Mouse (Mus musculus) limb, embryonic 10.5 days (tissue): ENCODE data around the gene Yeats2. TPM values are rescaled to one million over a fixed set of nuclear protein-coding genes. Genes with fewer than 3 reads are reported as not detected.
"Not testable (repeated sequence)": the region's sequence is repeated elsewhere in the genome, so short reads cannot be mapped to it uniquely, and the experiment has no call there.

Experiments
- DNase-seq: peaks from one replicate; pipeline ENCODE4 v3.0.0-alpha.2; 2017; ENCODE audit warnings: low spot score
- H3K27ac ChIP-seq: fragments of 300-500 bp; sonication (generic); 2 replicates; pipeline ENCODE4 v1.5.1; 2016; ENCODE audit warnings: mild to moderate bottlenecking
- H3K27me3 ChIP-seq: fragments of 300-500 bp; sonication (generic); 2 replicates; pipeline ENCODE4 v1.6.1; 2016; ENCODE audit warnings: low read depth, mild to moderate bottlenecking; ENCODE audit not compliant: poor library complexity, severe bottlenecking
- H3K36me3 ChIP-seq: fragments of 300-500 bp; sonication (generic); 2 replicates; pipeline ENCODE4 v1.6.1; 2016; ENCODE audit warnings: mild to moderate bottlenecking, moderate library complexity
- H3K4me1 ChIP-seq: fragments of 300-500 bp; sonication (generic); 2 replicates; pipeline ENCODE4 v1.6.1; 2016
- H3K4me3 ChIP-seq: fragments of 300-500 bp; sonication (generic); 2 replicates; pipeline ENCODE4 v1.5.1; 2016; ENCODE audit warnings: mild to moderate bottlenecking, moderate library complexity
- H3K9me3 ChIP-seq: fragments of 300-500 bp; sonication (generic); replicated peaks from 2 replicates; pipeline ENCODE4 v1.6.1; 2016; ENCODE audit warnings: mild to moderate bottlenecking
- WGBS: fragments of 180-500 bp; shearing (Covaris S2); methylation state at CpG from one replicate; pipeline ENCODE4 v1.1.7; 2016; 5-methylcytosine and 5-hydroxymethylcytosine counted together
- polyA plus RNA-seq: library from polyadenylated mRNA; unstranded; fragments of >200 nt; fragmentation: Nextera tagmentation; extraction: Ambion mirVana; gene quantifications from 2 replicates; pipeline ENCODE4 v1.2.1, GENCODE M21; 2016

The Yeats2 gene
- polyA plus RNA-seq: 52.3 and 59.2 TPM in 2 replicates

DNA sequence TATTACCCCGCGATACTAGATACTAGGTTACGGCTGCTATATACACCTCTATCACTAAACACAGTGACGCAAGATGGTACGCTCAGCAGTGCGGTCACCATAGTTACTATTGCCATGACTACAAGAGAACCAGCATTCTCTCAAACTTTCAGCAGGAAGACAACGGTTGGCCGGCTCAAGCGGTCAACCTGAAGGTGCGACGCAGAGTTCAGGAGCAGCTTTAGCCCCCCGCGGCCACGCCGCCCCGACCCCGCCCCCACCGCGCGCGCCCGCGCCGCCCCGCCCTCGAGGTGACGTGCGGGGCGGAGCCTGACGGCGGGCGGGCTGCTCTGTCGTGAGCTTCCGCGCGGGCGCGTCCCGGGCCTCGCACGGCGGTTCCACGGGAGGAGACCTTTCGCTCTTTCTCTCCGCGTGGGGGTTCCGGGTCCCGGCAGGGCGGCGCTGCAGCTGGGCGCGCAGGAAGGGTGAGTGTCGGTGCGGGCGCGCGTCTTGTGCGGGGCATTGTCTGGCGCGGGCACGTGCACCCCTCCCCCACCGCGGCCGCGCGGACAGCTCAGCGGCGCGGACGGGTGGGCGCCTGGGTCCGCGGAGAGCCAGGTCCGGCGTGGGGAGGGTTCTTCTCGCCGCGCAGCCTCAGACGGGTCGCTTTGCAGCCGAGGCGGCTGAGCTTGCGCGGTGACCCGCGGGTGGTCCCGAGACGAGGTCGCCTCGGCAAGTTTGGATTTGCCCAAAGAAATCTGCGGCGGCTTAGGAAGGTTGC is at the start of gene Yeats2:
TSS of gene Yeats2 (plus strand) at position 292 of the 760 bp plus-strand sequence.
- peak within 1 kb of the TSS; percentile 99 for H3K27ac ChIP-seq
- 1% methylated on average over 91 of the region's 92 CpGs for WGBS

DNA sequence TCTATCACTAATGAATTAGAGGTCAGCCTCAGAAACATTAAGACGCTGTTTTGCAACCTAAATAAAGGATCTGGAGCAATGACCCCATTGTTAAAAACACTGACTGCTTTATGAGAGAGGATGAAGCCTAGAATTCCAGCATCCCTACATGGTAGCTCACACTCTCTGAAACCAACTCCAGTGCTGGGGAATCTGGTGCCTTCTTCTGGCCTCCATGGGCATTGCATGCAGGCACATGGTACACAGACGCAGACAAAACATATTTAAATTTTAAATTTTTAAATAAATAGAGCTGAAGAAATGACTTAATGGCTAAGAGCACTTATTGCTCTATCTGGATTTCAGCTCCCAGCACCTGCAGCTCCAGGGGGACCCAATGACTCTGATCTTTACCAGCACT is 44.9 kb upstream of the Yeats2 start:
- Histone ChIP-seq H3K36me3 (peaks cover 11% of the 10 kb centered on the region; the same call in 1 of the 2 replicates), H3K27ac (no peak overlapping the region), H3K4me3 (no peak overlapping the region), H3K9me3 (no peaks in the 10 kb centered on the region), H3K27me3 (no peaks in the 10 kb centered on the region), H3K4me1 (no peaks in the 10 kb centered on the region; the same call in 1 of the 2 replicates)
- WGBS: 78% methylated on average over 2 of the region's 2 CpGs
- no peak for DNase-seq

More for the DNA sequence above, at the start of gene Yeats2:
- H3K9me3 ChIP-seq: no peaks in the 10 kb centered on the region
- peak; percentile 92 for DNase-seq
- H3K27me3 ChIP-seq: no peaks in the 10 kb centered on the region
- peaks cover 13% of the 10 kb centered on the region for H3K4me1 ChIP-seq
- peak within 1 kb of the TSS; percentile 90 for H3K4me3 ChIP-seq
- peaks cover 36% of the 10 kb centered on the region for H3K36me3 ChIP-seq

DNA sequence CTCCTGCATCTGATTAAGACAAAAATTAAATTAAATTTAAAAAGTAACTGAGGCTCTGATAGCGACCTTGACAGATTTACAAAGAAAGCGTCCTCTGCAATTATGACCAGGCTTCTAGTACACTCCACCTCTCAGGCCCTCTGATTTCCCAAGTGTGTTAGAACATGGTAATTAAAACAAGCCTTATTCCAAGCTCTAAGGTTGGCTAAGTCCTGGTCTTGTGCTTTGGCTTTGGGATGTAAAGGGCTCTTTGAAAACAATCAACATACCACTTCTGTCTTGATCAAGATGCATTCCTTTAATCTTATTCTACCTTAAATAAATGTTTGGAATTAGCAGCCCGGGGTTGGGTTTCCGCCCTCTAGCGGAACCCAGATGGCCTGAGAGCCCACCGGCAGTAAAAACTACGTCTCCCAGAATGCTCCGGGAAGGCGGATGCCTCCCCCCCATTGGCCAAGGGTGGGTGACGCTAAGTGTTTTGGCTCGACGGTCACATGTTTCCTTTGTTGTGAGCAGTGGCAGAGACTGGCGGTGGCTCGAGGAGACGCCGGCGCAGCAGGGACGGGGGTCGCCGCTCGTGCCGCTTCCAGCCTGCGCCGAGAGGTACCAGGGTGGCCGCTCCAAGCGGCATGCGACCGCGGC is 43.7 kb upstream of the Yeats2 start, which contains the start of gene Klhl24:
TSS of gene Klhl24 (plus strand) at position 474 of the 642 bp plus-strand sequence.
- no peaks in the 10 kb centered on the region for H3K27me3 ChIP-seq
- under 1% methylated on average over 29 of the region's 29 CpGs for whole genome bisulfite sequencing

DNA sequence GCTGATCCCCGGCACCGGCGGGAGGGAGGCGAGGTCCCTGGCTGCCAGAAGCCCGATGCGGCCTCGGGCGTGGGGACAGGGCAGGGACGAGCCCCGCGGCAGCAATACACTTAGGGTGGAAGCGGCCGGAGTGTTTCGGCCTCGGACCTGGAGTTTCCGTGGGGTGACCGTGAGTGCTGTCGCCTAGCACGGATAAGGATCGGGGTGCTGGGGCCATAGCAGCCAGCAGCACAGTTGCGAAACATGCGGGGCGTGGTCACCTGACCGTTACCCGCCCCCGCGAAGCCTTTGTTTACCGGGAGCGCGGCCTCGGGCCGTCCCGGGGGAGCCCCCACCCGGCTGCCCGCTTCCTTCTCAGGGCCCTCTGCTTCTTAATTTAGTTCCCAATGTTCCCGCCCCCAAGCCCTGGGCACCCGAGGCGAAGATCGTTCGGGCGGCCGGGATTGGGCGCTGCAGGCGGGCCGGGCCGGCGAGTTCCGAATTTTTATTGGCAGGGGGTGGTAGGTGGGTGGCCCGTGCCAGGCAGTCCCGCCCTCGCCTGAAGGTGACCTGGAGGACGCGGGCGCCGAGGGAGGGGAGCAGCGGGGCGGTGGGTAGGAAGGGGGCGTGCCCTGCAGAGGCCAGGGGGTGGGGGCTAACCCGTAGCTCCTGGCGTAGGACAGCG is 43.0 kb upstream of the Yeats2 start:
- Histone ChIP-seq H3K36me3 (peaks cover 22% of the 10 kb centered on the region), H3K27ac (peak overlapping the region; percentile 98), H3K4me1 (no peaks in the 10 kb centered on the region; the same call in 1 of the 2 replicates), H3K4me3 (peak overlapping the region; percentile 95), H3K27me3 (no peaks in the 10 kb centered on the region), H3K9me3 (no peaks in the 10 kb centered on the region)
- under 1% methylated on average over 61 of the region's 61 CpGs for WGBS
- DNase-seq: peak; percentile 94

More for the DNA sequence above, 43.7 kb upstream of the Yeats2 start, which contains the start of gene Klhl24:
- Histone ChIP-seq H3K27ac (peak within 1 kb of the TSS; percentile 98), H3K9me3 (no peaks in the 10 kb centered on the region), H3K4me1 (no peaks in the 10 kb centered on the region; the same call in 1 of the 2 replicates), H3K4me3 (peak within 1 kb of the TSS; percentile 95), H3K36me3 (peaks cover 15% of the 10 kb centered on the region; the same call in 1 of the 2 replicates)
- peak; percentile 89 for DNase-seq

DNA sequence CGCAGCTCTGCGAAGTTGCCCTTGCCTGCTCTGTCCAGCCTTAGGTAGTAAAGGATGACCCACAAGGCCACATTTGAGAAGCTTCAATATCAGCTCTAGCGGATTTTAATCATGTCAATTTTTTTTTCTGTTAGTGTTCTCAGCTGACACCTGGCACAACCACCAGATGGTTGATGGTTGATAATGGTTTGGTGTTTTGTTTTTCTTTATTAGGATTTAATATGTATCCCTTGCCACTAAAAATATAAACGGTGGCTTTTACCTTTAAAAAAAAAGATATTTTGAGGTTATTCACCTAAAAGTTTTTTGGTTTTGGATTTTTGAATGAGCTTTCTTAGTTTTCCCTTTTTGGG is 42.5 kb upstream of the Yeats2 start:
- Histone ChIP-seq H3K27me3 (no peaks in the 10 kb centered on the region), H3K4me1 (no peaks in the 10 kb centered on the region; the same call in 1 of the 2 replicates), H3K4me3 (peak overlapping the region; percentile 95), H3K36me3 (peaks cover 27% of the 10 kb centered on the region), H3K27ac (peak overlapping the region; percentile 98), H3K9me3 (peaks cover 2% of the 10 kb centered on the region; the same call in 1 of the 2 replicates)
- no peak for DNase-seq
- 8% methylated on average over 4 of the region's 4 CpGs for WGBS

DNA sequence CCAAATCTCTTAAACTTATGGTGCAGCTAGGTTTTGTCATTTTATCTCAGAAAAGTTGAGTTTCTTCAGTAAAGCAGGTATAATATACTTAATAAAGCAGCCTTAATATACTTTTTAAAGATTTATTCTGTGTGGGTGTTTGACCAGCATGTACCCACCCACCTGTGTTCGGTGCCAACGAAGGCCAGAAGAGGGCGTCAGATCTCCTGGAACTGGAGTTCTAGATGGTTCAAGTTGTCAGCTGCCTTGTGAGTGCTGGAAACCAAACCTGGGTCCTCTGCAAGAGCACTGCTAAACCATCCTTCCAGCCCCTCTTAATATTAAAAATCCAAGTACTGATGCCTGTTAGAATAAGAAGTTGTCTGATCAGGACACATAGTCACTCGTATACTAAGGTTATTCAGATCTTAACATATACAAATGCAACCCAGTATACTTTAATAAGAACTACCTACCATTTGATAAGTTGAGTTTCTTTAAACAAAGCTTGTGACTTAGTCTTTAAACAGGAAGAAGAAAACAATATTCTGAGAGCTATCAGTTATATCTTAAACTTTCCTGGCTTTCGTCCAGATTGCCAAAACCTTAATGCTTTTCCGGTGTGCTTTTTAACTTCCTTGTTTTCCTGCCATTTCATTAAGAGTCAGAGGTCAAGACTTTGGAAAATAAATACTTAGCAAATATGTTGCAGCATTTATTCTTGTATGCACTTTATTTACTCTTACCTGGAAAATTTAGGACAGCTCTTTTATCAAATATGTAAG is 41.8 kb upstream of the Yeats2 start:
- H3K27me3 ChIP-seq: no peaks in the 10 kb centered on the region
- H3K9me3 ChIP-seq: peaks cover 8% of the 10 kb centered on the region; the same call in 1 of the 2 replicates
- H3K27ac ChIP-seq: no peak overlapping the region
- DNase-seq: no peak
- no peak overlapping the region for H3K4me3 ChIP-seq
- peaks cover 34% of the 10 kb centered on the region for H3K36me3 ChIP-seq
- H3K4me1 ChIP-seq: no peaks in the 10 kb centered on the region; the same call in 1 of the 2 replicates
- WGBS: 97% methylated on average over 6 of the region's 6 CpGs

DNA sequence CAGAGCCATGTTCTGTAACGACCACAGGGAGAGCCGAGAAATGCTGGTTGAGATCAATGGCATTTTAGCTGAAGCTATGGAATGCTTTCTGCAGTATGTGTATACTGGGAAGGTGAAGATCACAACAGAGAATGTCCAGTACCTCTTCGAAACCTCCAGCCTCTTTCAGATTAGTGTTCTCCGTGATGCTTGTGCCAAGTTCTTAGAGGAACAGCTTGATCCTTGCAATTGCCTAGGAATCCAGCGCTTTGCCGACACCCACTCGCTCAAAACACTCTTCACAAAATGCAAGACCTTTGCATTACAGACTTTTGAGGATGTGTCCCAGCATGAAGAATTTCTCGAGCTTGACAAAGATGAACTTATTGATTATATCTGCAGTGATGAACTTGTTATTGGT is 33.9 kb upstream of the Yeats2 start:
- H3K9me3 ChIP-seq: peaks cover 11% of the 10 kb centered on the region
- no peak overlapping the region for H3K27ac ChIP-seq
- no peaks in the 10 kb centered on the region for H3K4me1 ChIP-seq
- H3K4me3 ChIP-seq: no peak overlapping the region
- 95% methylated on average over 8 of the region's 8 CpGs for WGBS
- DNase-seq: no peak
- H3K36me3 ChIP-seq: peaks cover 94% of the 10 kb centered on the region
- no peaks in the 10 kb centered on the region for H3K27me3 ChIP-seq

DNA sequence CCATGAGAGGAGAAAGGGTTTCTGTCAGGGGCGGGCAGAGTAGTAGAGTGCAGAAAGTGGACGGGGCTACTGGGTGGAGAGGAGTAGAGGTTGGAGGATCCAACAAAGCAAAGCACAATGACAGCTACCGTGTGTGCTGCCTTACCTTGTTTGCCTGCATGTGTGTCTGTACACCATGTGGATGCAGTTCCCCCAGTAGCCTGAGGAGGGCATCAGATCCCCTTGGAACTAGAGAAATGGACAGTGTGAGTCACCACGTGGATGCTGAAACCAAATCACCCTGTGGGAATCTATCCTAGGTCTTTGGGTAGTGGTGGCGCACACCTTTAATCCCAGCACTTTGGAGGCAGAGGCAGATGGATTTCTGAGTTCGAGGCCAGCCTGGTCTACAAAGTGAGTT is 31.9 kb upstream of the Yeats2 start:
- Histone ChIP-seq H3K9me3 (peaks cover 4% of the 10 kb centered on the region; the same call in 1 of the 2 replicates), H3K27me3 (no peaks in the 10 kb centered on the region), H3K36me3 (peaks cover 86% of the 10 kb centered on the region), H3K4me3 (no peak overlapping the region), H3K27ac (no peak overlapping the region), H3K4me1 (no peaks in the 10 kb centered on the region)
- 92% methylated on average over 6 of the region's 6 CpGs for WGBS
- no peak for DNase-seq

DNA sequence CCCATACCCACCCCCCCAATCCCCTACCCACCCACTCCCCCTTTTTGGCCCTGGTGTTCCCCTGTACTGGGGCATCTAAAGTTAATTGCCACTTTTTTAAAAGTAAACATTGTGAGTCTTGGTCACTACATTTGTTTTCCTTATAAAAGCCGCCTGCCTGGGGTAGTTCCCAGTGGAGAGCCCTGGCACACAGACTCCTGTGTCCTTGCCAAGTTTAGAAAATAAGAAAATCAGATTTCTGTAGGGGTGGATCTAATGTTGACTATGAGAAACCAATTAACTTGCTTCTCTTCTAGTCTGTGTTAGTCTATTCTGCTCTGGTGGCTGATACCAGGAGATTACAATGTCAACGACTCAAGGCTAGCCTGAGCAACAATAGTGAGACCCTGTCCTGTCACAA is 28.2 kb upstream of the Yeats2 start:
- Histone ChIP-seq H3K4me1 (no peaks in the 10 kb centered on the region), H3K36me3 (peaks cover 79% of the 10 kb centered on the region), H3K4me3 (no peak overlapping the region), H3K9me3 (peaks cover 2% of the 10 kb centered on the region; the same call in 1 of the 2 replicates), H3K27ac (no peak overlapping the region), H3K27me3 (no peaks in the 10 kb centered on the region)
- 93% methylated on average over 2 of the region's 2 CpGs for WGBS
- no peak for DNase-seq

DNA sequence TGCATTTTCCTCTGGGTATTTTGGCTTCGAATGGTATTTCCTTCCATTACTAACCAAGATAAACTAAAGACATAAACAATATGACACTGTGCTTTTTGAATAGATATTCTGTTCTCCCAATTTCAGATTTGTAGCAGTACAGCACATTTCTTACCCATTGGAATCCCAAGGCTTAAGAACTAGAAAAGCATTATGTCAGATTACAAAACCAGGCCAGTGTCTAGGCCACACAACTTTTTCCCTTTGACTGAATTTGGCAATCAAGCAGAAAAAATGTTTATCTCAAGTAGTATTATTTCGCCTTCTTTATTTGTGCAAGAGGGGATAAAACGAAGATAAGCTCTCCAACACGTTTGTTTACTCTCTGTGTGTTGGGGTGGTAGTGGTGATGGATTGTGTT is 24.8 kb upstream of the Yeats2 start:
- H3K36me3 ChIP-seq: peaks cover 78% of the 10 kb centered on the region
- H3K27me3 ChIP-seq: no peaks in the 10 kb centered on the region
- no peak for DNase-seq
- WGBS: 85% methylated on average over 4 of the region's 4 CpGs
- H3K4me1 ChIP-seq: no peaks in the 10 kb centered on the region
- H3K27ac ChIP-seq: no peak overlapping the region
- H3K9me3 ChIP-seq: no peaks in the 10 kb centered on the region
- no peak overlapping the region for H3K4me3 ChIP-seq

DNA sequence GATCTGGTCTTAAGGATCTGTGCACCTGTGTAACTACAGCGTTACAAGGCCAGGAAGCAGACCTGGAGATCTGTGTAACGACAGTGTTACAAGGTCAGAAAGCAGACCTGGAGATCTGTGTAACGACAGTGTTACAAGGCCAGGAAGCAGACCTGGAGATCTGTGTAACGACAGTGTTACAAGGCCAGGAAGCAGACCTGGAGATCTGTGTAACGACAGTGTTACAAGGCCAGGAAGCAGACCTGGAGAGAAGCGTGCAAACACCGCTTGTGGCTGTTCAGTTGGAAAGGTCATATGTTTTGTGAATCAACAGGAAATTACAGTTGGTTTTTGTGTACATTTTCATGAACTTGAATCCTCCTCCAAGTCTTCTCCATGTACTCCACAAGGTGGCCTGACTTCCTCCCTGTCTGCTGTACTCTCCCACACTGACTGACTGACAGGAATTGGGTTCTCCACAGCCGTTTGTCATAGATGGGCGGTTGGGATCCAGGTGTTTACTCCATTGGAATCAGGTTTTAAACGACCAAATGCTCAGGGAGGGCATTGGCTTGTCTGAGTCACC is 14.5 kb upstream of the Yeats2 start:
- H3K36me3 ChIP-seq: peaks cover 48% of the 10 kb centered on the region
- H3K4me3 ChIP-seq, DNase-seq, H3K27me3 ChIP-seq, H3K4me1 ChIP-seq, H3K27ac ChIP-seq, H3K9me3 ChIP-seq: not testable (repeated sequence)
- WGBS: 81% methylated on average over 10 of the region's 10 CpGs

DNA sequence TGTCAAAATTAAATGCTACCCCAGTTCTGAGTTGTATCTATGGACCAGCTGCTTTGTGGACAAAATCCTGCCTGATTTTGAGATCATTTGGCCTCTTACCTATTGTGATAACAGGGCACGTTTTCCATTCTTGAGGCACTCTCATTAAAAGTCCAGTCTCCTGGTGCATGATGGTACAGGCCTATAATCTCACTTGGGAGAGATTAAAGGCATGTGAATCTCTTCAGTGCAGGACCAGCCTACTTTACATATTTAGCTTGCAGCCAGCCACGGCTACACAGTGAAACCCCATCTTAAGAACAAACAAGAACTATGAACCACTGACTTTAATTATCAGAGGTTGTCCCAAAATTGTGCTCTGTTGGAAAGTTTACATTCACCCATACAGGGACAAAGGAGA is 10.5 kb upstream of the Yeats2 start:
- Histone ChIP-seq H3K4me3 (no peak overlapping the region), H3K4me1 (no peaks in the 10 kb centered on the region), H3K9me3 (no peaks in the 10 kb centered on the region), H3K27me3 (no peaks in the 10 kb centered on the region), H3K36me3 (peaks cover 17% of the 10 kb centered on the region), H3K27ac (no peak overlapping the region)
- 83% methylated on average over 2 of the region's 2 CpGs for WGBS
- no peak for DNase-seq
